Mouse (Mus musculus) liver, embryonic 13.5 days (tissue): ENCODE results near the gene Caskin1. TPM values are rescaled to one million over a fixed set of nuclear protein-coding genes. Genes with fewer than 3 reads are reported as not detected.

Source experiments
- ATAC-seq: fragments of 200-750 bp; cut with Nextera tagmentation; 2 replicates; pipeline ENCODE4 v1.8.0; 2017; ENCODE audit warnings: low read depth, mild to moderate bottlenecking, moderate number of reproducible peaks, moderate library complexity
- DNase-seq: peaks from one replicate; pipeline ENCODE4 v3.0.0; 2022
- H3K27ac ChIP-seq: fragments of 300-500 bp; sonication (generic); 2 replicates; pipeline ENCODE4 v1.5.1; 2015; ENCODE audit warnings: moderate library complexity, mild to moderate bottlenecking, inconsistent platforms
- H3K27me3 ChIP-seq: fragments of 300-500 bp; sonication (generic); 2 replicates; pipeline ENCODE4 v1.6.1; 2015; ENCODE audit warnings: mild to moderate bottlenecking, inconsistent platforms
- H3K36me3 ChIP-seq: fragments of 300-500 bp; sonication (generic); 2 replicates; pipeline ENCODE4 v1.6.1; 2015; ENCODE audit warnings: mild to moderate bottlenecking, inconsistent platforms
- H3K4me1 ChIP-seq: fragments of 300-500 bp; sonication (generic); replicated peaks from 2 replicates; pipeline ENCODE4 v1.6.1; 2015; ENCODE audit warnings: inconsistent platforms
- H3K4me2 ChIP-seq: fragments of 300-500 bp; sonication (generic); 2 replicates; pipeline ENCODE4 v1.6.1; 2015; ENCODE audit warnings: inconsistent platforms, mild to moderate bottlenecking, moderate library complexity
- H3K4me3 ChIP-seq: fragments of 300-500 bp; sonication (generic); replicated peaks from 2 replicates; pipeline ENCODE4 v1.5.1; 2015; ENCODE audit warnings: mild to moderate bottlenecking, inconsistent platforms
- H3K9ac ChIP-seq: fragments of 300-500 bp; sonication (generic); 2 replicates; pipeline ENCODE4 v1.6.1; 2015; ENCODE audit warnings: mild to moderate bottlenecking, inconsistent platforms
- H3K9me3 ChIP-seq: fragments of 300-500 bp; sonication (generic); replicated peaks from 2 replicates; pipeline ENCODE4 v1.6.1; 2016; ENCODE audit warnings: inconsistent platforms
- WGBS: fragments of 180-500 bp; shearing (Covaris S2); methylation state at CpG from one replicate; pipeline ENCODE4 v1.1.7; 2015; ENCODE audit not compliant: insufficient replicate concordance; 5-methylcytosine and 5-hydroxymethylcytosine counted together
- polyA plus RNA-seq: library from polyadenylated mRNA; unstranded; fragments of >200 nt; fragmentation: Nextera tagmentation; extraction: Ambion mirVana; gene quantifications from 2 replicates; pipeline ENCODE4 v1.2.1, GENCODE M21; 2015

Caskin1 gene
- polyA plus RNA-seq, 1 experiment from 2014 or later = 0.20 TPM

DNA sequence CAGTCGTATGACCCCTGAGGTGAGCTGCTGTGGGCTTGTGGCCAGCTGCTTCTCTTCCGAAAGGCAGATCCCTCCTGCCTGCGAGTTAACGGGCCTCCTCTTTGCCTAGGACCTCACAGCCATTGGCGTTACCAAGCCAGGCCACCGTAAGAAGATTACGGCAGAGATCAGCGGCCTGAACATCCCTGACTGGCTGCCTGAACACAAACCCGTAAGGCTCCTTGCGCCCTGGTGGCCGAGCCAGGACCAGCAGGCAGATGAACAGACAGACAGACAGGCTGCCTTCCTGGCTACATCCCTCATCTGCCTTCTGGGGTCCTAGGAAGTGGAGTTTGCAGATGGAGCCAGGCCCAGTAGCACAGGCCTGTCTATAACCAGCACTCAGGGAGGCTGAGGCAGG lies 13.8 kb downstream of the Caskin1 start:
- Histone ChIP-seq H3K4me2 (no peak overlapping the region), H3K27ac (no peak overlapping the region), H3K27me3 (peaks cover 3% of the 10 kb centered on the region; the same call in 1 of the 2 replicates), H3K9ac (no peak overlapping the region), H3K4me3 (no peak overlapping the region), H3K36me3 (no peaks in the 10 kb centered on the region), H3K4me1 (peaks cover 9% of the 10 kb centered on the region), H3K9me3 (no peaks in the 10 kb centered on the region)
- 50% methylated on average over 11 of the region's 11 CpGs for WGBS
- DNase-seq (no peak), ATAC-seq (no peak)

DNA sequence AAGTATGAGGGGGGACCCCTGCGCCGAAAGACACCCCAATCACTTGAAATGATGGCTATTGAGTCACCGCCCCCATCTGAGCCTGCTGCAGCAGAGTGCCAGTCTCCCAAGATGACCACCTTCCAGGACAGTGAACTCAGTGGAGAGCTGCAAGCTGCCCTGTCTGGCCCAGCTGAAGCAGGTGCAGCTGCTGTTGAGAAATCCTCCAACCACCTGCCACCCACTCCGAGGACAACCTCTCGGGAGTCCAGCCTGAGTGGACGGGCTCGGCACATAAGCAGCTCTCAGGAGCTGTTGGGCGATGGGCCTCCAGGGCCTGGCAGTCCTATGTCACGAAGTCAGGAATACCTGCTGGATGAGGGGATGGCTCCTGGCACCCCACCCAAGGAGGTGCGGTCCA lies 15.7 kb downstream of the Caskin1 start:
- peaks cover 17% of the 10 kb centered on the region for H3K4me1 ChIP-seq
- peaks cover 17% of the 10 kb centered on the region for H3K36me3 ChIP-seq
- no peak overlapping the region for H3K4me2 ChIP-seq
- H3K9ac ChIP-seq = no peak overlapping the region
- WGBS = 88% methylated on average over 10 of the region's 10 CpGs
- H3K27me3 ChIP-seq = peaks cover 3% of the 10 kb centered on the region; the same call in 1 of the 2 replicates
- no peak overlapping the region for H3K4me3 ChIP-seq
- H3K9me3 ChIP-seq = no peaks in the 10 kb centered on the region
- H3K27ac ChIP-seq = no peak overlapping the region
- no peak for ATAC-seq
- DNase-seq = no peak

DNA sequence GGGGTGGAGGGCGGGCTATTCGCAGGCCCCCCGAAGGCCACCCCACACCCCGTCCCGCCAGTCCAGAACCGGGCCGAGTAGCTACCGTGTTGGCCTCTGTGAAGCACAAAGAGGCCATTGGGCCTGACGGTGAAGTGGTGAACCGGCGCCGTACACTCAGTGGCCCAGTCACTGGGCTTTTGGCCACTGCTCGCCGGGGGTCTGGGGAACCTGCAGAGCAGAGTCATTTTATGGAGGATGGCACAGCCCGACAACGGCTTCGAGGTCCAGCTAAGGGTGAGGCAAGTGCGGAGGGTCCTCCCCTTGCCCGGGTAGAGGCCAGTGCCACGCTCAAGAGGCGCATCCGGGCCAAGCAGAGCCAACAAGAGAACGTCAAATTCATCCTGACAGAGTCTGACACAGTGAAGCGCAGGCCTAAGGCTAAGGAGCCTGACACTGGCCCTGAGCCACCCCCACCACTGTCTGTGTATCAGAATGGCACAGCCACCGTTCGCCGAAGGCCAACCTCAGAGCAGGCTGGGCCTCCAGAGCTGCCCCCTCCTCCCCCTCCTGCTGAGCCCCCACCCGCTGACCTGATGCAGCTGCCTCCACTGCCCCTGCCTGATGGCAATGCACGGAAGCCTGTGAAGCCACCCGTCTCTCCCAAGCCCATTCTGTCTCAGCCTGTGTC lies 17.0 kb downstream of the Caskin1 start:
- DNase-seq (no peak), ATAC-seq (no peak)
- Histone ChIP-seq H3K4me1 (peaks cover 17% of the 10 kb centered on the region), H3K4me3 (no peak overlapping the region), H3K36me3 (peaks cover 30% of the 10 kb centered on the region), H3K9ac (no peak overlapping the region), H3K27me3 (peaks cover 3% of the 10 kb centered on the region; the same call in 1 of the 2 replicates), H3K4me2 (no peak overlapping the region), H3K27ac (no peak overlapping the region), H3K9me3 (no peaks in the 10 kb centered on the region)
- 85% methylated on average over 30 of the region's 30 CpGs for WGBS

DNA sequence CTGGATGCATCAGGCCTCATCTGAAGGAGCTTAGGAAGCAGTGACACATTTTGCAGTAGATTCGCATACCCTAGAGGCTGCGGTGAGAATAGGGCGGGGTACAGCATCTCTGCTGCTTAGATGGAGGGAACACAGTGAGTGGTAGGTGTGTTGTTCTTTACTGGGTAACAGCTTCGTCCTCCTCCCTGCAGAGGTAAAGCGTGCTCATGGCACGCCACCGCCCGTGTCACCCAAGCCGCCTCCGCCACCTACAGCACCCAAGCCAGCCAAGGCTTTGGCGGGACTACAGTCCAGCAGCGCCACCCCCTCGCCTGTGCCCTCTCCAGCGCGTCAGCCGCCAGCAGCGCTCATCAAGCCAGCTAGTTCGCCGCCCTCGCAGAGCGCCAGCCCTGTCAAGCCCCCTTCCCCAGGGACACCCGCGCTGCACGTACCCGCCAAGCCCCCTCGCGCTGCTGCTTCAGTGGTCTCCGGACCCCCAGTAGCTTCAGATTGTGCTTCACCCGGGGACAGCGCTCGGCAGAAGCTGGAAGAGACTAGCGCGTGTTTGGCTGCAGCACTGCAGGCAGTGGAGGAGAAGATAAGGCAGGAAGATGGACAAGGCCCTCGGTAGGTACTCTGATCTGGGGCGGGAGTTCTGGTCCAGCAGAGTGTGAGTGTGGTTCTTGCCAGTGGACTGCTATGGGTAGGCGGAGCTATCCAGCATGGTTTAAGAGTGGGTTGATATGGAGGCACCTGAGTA lies 18.1 kb downstream of the Caskin1 start:
- no peaks in the 10 kb centered on the region for H3K9me3 ChIP-seq
- H3K4me3 ChIP-seq = peak overlapping the region; percentile 33
- peaks cover 17% of the 10 kb centered on the region for H3K4me1 ChIP-seq
- no peak overlapping the region for H3K9ac ChIP-seq
- ATAC-seq = peak; percentile 32; the same call in 1 of the 2 replicates
- no peak for DNase-seq
- H3K27me3 ChIP-seq = no peaks in the 10 kb centered on the region; the same call in 1 of the 2 replicates
- peaks cover 41% of the 10 kb centered on the region for H3K36me3 ChIP-seq
- H3K27ac ChIP-seq = no peak overlapping the region
- H3K4me2 ChIP-seq = peak overlapping the region; percentile 50
- WGBS = 40% methylated on average over 36 of the region's 36 CpGs

DNA sequence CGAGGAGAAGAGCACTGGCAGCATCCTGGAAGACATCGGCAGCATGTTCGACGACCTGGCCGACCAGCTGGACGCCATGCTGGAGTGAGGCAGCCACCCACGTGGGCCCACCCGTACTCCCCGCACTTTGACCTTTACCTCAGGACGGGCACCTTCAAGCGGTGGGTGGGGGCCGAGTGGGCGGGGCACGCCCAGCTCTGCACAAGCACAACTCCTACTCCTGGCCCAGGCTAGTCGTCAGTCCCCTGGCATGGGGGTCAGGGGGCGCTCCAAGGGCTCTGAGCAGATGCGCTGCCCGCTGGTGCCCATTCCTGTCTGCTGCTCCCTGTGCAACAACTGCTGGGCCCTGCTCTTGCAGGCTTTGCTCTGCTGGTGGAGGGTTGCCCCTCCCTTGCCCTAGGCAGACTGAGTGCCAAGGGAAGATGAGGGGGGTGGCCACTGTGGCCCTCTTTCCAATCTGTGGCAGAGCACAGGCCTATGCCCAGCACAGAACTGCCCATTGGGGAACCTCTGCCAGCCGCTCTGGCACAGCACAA lies 18.8 kb downstream of the Caskin1 start:
- Histone ChIP-seq H3K27me3 (no peaks in the 10 kb centered on the region; the same call in 1 of the 2 replicates), H3K4me1 (peaks cover 17% of the 10 kb centered on the region), H3K9me3 (no peaks in the 10 kb centered on the region), H3K4me2 (peak overlapping the region; percentile 50), H3K4me3 (peak overlapping the region; percentile 33; the same call in 1 of the 2 replicates), H3K9ac (no peak overlapping the region), H3K27ac (no peak overlapping the region), H3K36me3 (peaks cover 48% of the 10 kb centered on the region)
- 55% methylated on average over 19 of the region's 19 CpGs for WGBS
- DNase-seq (no peak), ATAC-seq (peak; percentile 27)

DNA sequence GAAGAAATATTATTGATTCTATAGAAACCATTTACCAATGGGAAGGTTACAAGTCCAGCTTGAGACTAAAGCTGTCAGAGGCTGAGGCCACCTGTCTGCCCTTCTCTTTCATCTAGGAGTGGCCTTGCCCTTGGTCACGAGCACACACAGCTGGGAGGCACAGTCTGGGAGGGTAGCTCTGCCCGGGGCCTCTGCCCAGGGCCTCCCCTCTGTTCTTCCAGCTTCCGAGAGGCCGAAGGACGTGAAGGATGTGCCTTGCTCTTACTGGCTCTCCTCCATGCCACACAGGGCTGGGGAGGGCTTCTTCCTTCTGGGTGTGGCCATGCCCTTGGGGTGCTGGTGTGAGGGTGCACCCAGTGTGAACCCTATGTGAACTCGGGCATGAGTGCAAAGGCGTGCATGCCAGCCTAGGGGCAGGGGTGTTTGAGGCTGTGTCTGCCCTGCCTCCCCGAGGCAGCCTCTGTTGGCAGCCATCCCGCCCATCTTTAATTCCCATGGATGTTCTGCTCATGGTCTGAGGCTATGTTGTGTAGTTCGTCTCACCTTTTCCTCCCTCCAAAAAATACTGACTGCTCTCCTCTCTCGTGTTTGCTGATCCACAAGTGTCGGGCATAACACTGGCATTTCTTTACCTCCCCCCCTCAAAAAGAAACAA lies 19.5 kb downstream of the Caskin1 start:
- H3K9me3 ChIP-seq = no peaks in the 10 kb centered on the region
- H3K27me3 ChIP-seq = no peaks in the 10 kb centered on the region; the same call in 1 of the 2 replicates
- no peak overlapping the region for H3K27ac ChIP-seq
- peaks cover 17% of the 10 kb centered on the region for H3K4me1 ChIP-seq
- peak; percentile 22; the same call in 1 of the 2 replicates for ATAC-seq
- DNase-seq = no peak
- H3K4me2 ChIP-seq = no peak overlapping the region
- 79% methylated on average over 12 of the region's 12 CpGs for WGBS
- H3K36me3 ChIP-seq = peaks cover 54% of the 10 kb centered on the region
- H3K4me3 ChIP-seq = no peak overlapping the region
- no peak overlapping the region for H3K9ac ChIP-seq

DNA sequence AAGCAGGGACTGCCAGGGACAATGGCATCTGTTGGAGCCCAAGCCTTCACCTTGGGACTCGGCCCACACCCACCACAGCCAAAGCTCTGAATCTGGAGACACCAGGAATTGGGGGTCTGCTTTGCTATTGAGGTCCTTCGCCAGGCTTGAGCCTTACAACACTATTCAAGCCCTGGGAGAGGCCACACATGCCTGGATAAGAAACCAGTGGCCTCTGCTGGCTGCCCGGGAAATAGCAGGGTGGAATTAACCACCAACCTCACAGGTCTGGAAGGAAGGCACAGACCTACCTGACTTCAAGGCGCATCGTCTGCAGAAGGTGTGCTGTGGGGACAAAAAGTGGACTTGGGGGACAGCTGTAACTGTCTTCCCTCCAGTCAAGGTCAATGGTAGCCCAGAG lies 25.2 kb downstream of the Caskin1 start:
- H3K4me1 ChIP-seq = peaks cover 8% of the 10 kb centered on the region
- H3K36me3 ChIP-seq = peaks cover 98% of the 10 kb centered on the region
- H3K27me3 ChIP-seq = no peaks in the 10 kb centered on the region
- ATAC-seq (peak; percentile 43; the same call in 1 of the 2 replicates), DNase-seq (no peak)
- no peak overlapping the region for H3K4me2 ChIP-seq
- no peak overlapping the region for H3K9ac ChIP-seq
- no peak overlapping the region for H3K4me3 ChIP-seq
- 60% methylated on average over 5 of the region's 5 CpGs for WGBS
- H3K9me3 ChIP-seq = no peaks in the 10 kb centered on the region
- no peak overlapping the region for H3K27ac ChIP-seq

DNA sequence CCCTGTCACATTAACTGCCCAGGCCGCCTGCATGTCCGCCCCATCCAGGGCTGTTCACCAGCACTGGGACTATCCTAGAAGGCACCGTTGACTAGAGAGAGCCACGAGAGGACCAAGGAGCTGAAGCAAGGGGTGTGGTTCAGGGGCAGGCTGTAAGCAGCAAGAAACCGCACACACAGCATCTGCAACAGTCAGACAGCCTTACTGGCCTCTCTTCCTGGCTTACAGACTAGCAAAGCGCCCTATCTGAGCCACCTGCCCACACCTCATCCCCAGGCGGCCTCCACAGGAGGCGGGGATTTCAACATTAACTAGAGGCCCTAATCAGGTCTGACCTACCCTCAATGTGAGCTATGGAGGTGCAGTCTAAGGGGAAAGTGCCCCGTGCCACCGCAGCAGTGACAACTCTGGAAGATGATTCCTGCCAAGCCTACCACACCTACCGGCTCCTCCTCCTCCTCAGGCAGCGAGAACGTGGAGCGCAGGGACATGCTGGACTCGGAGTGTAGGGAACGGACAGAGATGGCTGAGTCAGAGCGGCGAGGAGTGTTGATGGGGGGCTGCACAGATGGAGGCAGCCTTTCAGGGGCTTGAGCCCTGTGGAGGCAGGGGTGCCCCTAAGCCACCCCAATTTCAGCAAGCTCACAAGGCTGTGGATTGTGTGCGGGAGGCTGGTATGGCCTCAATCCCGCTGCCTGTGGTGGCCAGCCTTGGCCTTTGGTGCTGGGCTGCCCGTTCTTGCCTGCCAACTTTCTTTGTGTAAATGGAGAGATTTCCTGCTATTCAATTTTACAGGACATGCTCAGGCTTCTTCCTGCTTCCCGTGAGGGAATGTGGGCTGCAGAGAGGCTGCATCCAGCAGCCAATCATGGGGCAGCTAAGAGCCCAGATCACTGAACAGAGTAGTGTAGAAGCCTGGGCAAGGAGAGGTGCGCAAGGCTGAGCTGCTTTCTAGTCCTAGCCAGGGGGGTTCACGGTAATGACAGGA lies 26.2 kb downstream of the Caskin1 start:
- H3K9ac ChIP-seq = no peak overlapping the region
- H3K27ac ChIP-seq = no peak overlapping the region
- H3K4me3 ChIP-seq = no peak overlapping the region
- H3K4me2 ChIP-seq = no peak overlapping the region
- peaks cover 98% of the 10 kb centered on the region for H3K36me3 ChIP-seq
- H3K27me3 ChIP-seq = no peaks in the 10 kb centered on the region
- peak; percentile 44; the same call in 1 of the 2 replicates for ATAC-seq
- 79% methylated on average over 24 of the region's 24 CpGs for WGBS
- peaks cover 8% of the 10 kb centered on the region for H3K4me1 ChIP-seq
- no peak for DNase-seq
- no peaks in the 10 kb centered on the region for H3K9me3 ChIP-seq

DNA sequence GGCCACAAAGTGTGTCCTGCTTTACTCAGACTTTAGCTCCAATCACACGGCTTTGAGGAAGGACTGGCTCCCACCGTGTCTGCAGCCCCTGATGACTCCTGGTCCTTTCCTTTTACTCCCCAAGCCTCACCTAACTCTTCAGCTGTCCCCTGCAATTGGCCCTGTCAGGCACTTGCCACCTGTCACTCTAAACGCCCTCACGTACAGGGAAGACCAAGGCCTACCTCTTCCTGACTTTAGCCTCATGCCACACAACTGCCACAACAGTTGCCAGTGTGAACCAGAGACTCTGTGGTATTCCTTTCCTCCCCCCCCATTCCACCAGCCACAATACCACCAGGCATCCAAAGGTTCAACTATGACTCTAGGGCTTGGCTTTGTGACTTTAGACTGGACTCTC lies 32.0 kb downstream of the Caskin1 start:
- ATAC-seq = no peak
- DNase-seq = no peak
- H3K9me3 ChIP-seq = no peaks in the 10 kb centered on the region
- H3K27ac ChIP-seq = no peak overlapping the region
- peaks cover 23% of the 10 kb centered on the region for H3K4me1 ChIP-seq
- H3K4me3 ChIP-seq = no peak overlapping the region
- H3K27me3 ChIP-seq = no peaks in the 10 kb centered on the region
- no peak overlapping the region for H3K4me2 ChIP-seq
- 74% methylated on average over 4 of the region's 4 CpGs for WGBS
- no peak overlapping the region for H3K9ac ChIP-seq
- peaks cover 70% of the 10 kb centered on the region for H3K36me3 ChIP-seq

DNA sequence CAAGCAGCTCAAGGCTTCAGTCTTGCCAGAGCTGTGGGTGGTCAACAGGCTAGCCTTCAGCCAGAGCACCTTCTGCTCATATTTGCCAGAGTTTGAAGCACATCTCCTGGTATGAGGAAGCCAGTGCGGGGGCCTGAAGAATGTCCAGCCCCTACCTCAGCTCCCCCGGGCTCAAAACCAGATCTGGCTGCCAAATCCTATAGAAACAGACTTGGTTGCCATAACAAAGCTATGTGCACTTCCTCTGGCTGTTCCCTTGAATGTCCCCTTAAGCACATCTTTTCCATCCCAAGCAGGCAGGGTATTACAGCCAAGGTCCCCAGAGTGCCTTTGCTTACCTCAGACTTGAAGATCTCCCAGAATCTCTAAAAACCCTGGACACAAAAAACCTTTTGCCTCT lies 36.3 kb downstream of the Caskin1 start:
- no peaks in the 10 kb centered on the region for H3K9me3 ChIP-seq
- H3K27ac ChIP-seq = peak overlapping the region; percentile 18; the same call in 1 of the 2 replicates
- H3K4me2 ChIP-seq = no peak overlapping the region
- no peak overlapping the region for H3K4me3 ChIP-seq
- DNase-seq (no peak), ATAC-seq (no peak)
- H3K36me3 ChIP-seq = peaks cover 38% of the 10 kb centered on the region
- peak overlapping the region; percentile 54; the same call in 1 of the 2 replicates for H3K9ac ChIP-seq
- H3K27me3 ChIP-seq = no peaks in the 10 kb centered on the region
- peaks cover 52% of the 10 kb centered on the region for H3K4me1 ChIP-seq
- WGBS = 82% methylated on average over 2 of the region's 2 CpGs
